Mouse (Mus musculus) B cell, adult 62 days (primary cell): ENCODE results near the gene Ikzf1. TPM values are rescaled to one million over a fixed set of nuclear protein-coding genes. Genes with fewer than 3 reads are reported as not detected.

ENCODE experiments used
- total RNA-seq: library from RNA; stranded (reverse); gene quantifications from 4 replicates; pipeline ENCODE4 v1.2.4, GENCODE M21; 2023

Ikzf1 gene
- 330 to 364 TPM (median 352 TPM) in 4 replicates for total RNA-seq

GRCm38 (mm10) chr11:11684930-11685852, at the start of gene Ikzf1:
Gene Ikzf1, plus strand, starts transcription at chr11:11685003.

GRCm38 (mm10) chr11:11808820-11809403, 124.1 kb downstream of the Ikzf1 start, which contains the start of gene Fignl1:
Gene Fignl1, minus strand, starts transcription at chr11:11808962.

Other genes starting within 250 kb of the Ikzf1 start
- gene Spata48, start 222.9 kb upstream of the Ikzf1 start, total RNA-seq: 4.7 to 6.7 TPM (median 5.7 TPM) in 4 replicates
- gene Zpbp, start 222.6 kb upstream of the Ikzf1 start, total RNA-seq: 1.5 to 2.9 TPM (median 1.8 TPM) in 4 replicates
- not detected in 4 replicates for gene 4930512M02Rik, start 57.2 kb upstream of the Ikzf1 start, total RNA-seq
- 3.1 to 5.2 TPM (median 3.9 TPM) in 4 replicates for gene Fignl1, start 124.0 kb downstream of the Ikzf1 start, total RNA-seq
- 0.39 TPM in 1 of 4 replicates, not detected in the others for gene Ddc, start 213.1 kb downstream of the Ikzf1 start, total RNA-seq